Mouse (Mus musculus) megakaryocyte, embryonic 14.5 days (primary cell): ENCODE data around the gene Hrh1.

Experiments
- FLI1 ChIP-seq: IDR thresholded peaks from 2 replicates; pipeline ENCODE4 v1.6.1; 2012; ENCODE audit warnings: low read length, inconsistent platforms, mixed read lengths
- GATA1 ChIP-seq: IDR thresholded peaks from 3 replicates; pipeline ENCODE4 v1.6.1; 2012; ENCODE audit warnings: mixed read lengths, low read length, inconsistent platforms, borderline replicate concordance

GRCm38 (mm10) chr6:114407049-114407448, 9.3 kb downstream of the Hrh1 start:
- TF ChIP-seq GATA1 (no peak), FLI1 (no peak)
